Mouse (Mus musculus): ENCODE results near the gene Plxna4. TPM values are rescaled to one million over a fixed set of nuclear protein-coding genes. Genes with fewer than 3 reads are reported as not detected.

Gene Plxna4
- total and polyA plus RNA-seq, 3 experiments = not detected

DNA sequence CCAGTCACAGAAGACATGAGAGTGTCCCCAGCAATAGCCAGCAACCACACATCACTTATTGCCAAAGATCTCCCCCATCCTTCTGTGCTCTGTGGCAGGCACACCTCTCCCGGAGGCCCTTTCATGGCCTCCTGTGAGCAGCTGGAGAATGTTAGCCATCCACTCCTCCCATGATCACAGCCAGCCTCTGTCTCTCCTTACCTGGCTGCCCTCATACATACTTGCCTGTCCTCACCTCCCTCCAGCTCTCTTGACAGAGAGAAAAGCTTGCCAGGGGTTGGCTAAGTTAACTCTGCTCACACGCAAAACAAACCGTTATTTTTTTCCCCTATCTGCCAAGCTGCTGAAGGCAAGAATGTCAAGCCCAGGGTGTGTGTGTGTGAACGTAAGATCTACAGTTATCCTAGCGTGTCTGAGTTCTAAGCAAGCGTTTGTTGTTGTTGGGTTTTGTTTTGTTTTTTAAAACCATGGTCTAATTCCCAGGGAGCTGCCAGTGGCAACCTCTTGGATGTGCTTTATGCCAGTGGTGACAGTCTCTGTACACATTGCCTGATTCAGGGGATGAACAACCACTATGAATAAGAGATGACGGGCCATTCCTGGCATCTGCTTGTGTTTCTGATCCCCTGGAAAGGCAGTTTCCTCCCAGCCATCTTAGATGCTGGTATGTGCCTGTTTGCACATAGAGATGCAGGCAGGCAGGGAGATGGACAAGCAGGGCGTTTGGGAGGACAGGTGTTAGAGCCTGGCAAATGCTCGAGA lies 257.8 kb downstream of the Plxna4 start:
- Histone ChIP-seq H3K27ac (ENCODE audit: insufficient read depth, low read depth) (no peak overlapping the region), H3K27me3 (replicated peaks) (peaks cover 91% of the 10 kb centered on the region), H3K4me3 (replicated peaks in 1 of 3; ENCODE audit: low read depth in 2 of 3, low read length in 2 of 3, poor library complexity in 1 of 3) (no peak overlapping the region), H3K36me3 (replicated peaks in 1 of 2; ENCODE audit: control insufficient read depth in 1 of 2, insufficient read depth in 1 of 2, low read length in 1 of 2) (no peaks in the 10 kb centered on the region), H3K4me2 (ENCODE audit: insufficient read depth, low read depth, poor library complexity, severe bottlenecking) (no peak overlapping the region), H3K9ac (ENCODE audit: insufficient read depth, low read depth) (no peak overlapping the region), H3K9me3 (replicated peaks; ENCODE audit: low read length) (no peaks in the 10 kb centered on the region), H3K4me1 (ENCODE audit: control insufficient read depth in 1 of 2, insufficient read depth in 2 of 2) (no peaks in the 10 kb centered on the region), H3K79me2 (replicated peaks; ENCODE audit: control insufficient read depth, extremely low read depth, insufficient read depth, poor library complexity, severe bottlenecking) (no peaks in the 10 kb centered on the region)
- no peak for DNase-seq (ENCODE audit: extremely low read depth)
- dilution Hi-C loops (cut with MboI; ENCODE audit: extremely low pct_ligation_motif_present, extremely low pct_unique_long_range_greater_than_20kb, low sequenced_read_pairs) (no loop called here), in situ Hi-C loops (cut with MboI; ENCODE audit: low pct_ligation_motif_present, low pct_unique_long_range_greater_than_20kb, low sequenced_read_pairs) (loop anchor here (25.0 kb wide), 1 partner anchor 1957 kb away; no protein-coding TSS in a partner anchor)
- TF ChIP-seq ZNF384 (IDR thresholded peaks at IDR 0.05; ENCODE audit: low read depth, low read length) (no peak), TCF12 (IDR thresholded peaks at IDR 0.05; ENCODE audit: low read depth, low read length) (no peak), PAX5 (IDR thresholded peaks at IDR 0.05; ENCODE audit: low read length) (no peak), E2F4 (IDR thresholded peaks at IDR 0.05; ENCODE audit: insufficient replicate concordance, low read depth, low read length) (no peak), MYC (IDR thresholded peaks at IDR 0.05; ENCODE audit: low read depth, low read length) (no peak), ETS1 (conservative IDR thresholded peaks at IDR 0.05; ENCODE audit: low read depth, low read length) (no peak), KAT2A (IDR thresholded peaks at IDR 0.05; ENCODE audit: insufficient replicate concordance, low read length) (no peak), SMC3 (IDR thresholded peaks at IDR 0.05; ENCODE audit: low read depth, low read length) (no peak), TBP (conservative IDR thresholded peaks at IDR 0.05; ENCODE audit: low read depth, low read length) (no peak), GABPA (IDR thresholded peaks at IDR 0.05; ENCODE audit: insufficient replicate concordance, low read depth, low read length) (no peak)

DNA sequence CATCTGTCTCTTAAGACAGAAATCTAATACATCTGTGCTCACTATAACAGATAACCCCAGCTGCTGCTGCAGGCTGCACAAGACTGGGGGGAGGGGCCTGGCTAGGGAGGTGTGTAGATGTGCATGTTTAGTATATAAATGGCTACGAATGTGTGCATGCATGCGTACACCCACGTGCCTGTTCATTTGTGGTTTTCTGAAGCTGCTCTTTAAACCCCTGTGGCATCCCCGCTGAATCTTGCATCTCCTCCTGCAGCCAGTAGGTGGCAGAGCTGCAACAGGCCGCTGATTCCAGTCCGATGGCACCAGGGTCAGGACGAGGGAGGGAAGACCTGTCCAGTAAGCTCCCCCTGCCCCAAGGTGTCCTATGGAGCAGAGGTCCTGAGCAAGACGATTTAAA lies 260.0 kb downstream of the Plxna4 start:
- H3K4me3 ChIP-seq (replicated peaks in 1 of 3; ENCODE audit: low read depth in 2 of 3, low read length in 2 of 3, poor library complexity in 1 of 3) = no peak overlapping the region
- in situ Hi-C loops (cut with MboI; ENCODE audit: low pct_ligation_motif_present, low pct_unique_long_range_greater_than_20kb, low sequenced_read_pairs) = loop anchor here (25.0 kb wide), 1 partner anchor 1959 kb away; no protein-coding TSS in a partner anchor
- H3K4me1 ChIP-seq (ENCODE audit: control insufficient read depth in 1 of 2, insufficient read depth in 2 of 2) = no peaks in the 10 kb centered on the region
- TF ChIP-seq MAFK (IDR thresholded peaks at IDR 0.05; ENCODE audit: insufficient replicate concordance, low read length) (no peak), ZNF384 (IDR thresholded peaks at IDR 0.05; ENCODE audit: low read depth, low read length) (no peak), POLR2A (IDR thresholded peaks at IDR 0.05; ENCODE audit: low read depth, low read length) (no peak), EP300 (IDR thresholded peaks at IDR 0.05; ENCODE audit: low read length) (no peak), CTCF (conservative IDR thresholded peaks at IDR 0.05 in 1 of 2, IDR thresholded peaks at IDR 0.05 in 1 of 2; ENCODE audit: low read depth in 2 of 2, low read length in 2 of 2) (peak; percentile 68 to 86), USF2 (conservative IDR thresholded peaks at IDR 0.05; ENCODE audit: low read depth, low read length) (no peak), ZKSCAN1 (IDR thresholded peaks at IDR 0.05; ENCODE audit: borderline replicate concordance, low read depth, low read length) (no peak), NRF1 (IDR thresholded peaks at IDR 0.05; ENCODE audit: low read depth, low read length) (no peak), RCOR1 (conservative IDR thresholded peaks at IDR 0.05; ENCODE audit: low read depth, low read length) (no peak), MAX (IDR thresholded peaks at IDR 0.05; ENCODE audit: low read length) (no peak; the same call in 1 of the 2 replicates), MAZ (IDR thresholded peaks at IDR 0.05; ENCODE audit: low read depth, low read length) (0 out of 2 replicates have a peak, but pooled peaks have one; percentile 10), BHLHE40 (IDR thresholded peaks at IDR 0.05; ENCODE audit: low read depth, low read length) (peak; percentile 83), MYC (IDR thresholded peaks at IDR 0.05; ENCODE audit: low read depth, low read length) (no peak), KAT2A (IDR thresholded peaks at IDR 0.05; ENCODE audit: insufficient replicate concordance, low read length) (no peak), UBTF (IDR thresholded peaks at IDR 0.05; ENCODE audit: low read depth, low read length) (no peak), SMC3 (IDR thresholded peaks at IDR 0.05; ENCODE audit: low read depth, low read length) (peak; percentile 86), ZMIZ1 (IDR thresholded peaks at IDR 0.05; ENCODE audit: low read depth, low read length) (no peak), ZC3H11A (IDR thresholded peaks at IDR 0.05; ENCODE audit: low read depth, low read length) (peak; percentile 48; the same call in 1 of the 2 replicates), JUN (IDR thresholded peaks at IDR 0.05; ENCODE audit: insufficient read depth, low read depth, low read length) (no peak), TCF12 (IDR thresholded peaks at IDR 0.05; ENCODE audit: low read depth, low read length) (no peak), ETS1 (conservative IDR thresholded peaks at IDR 0.05; ENCODE audit: low read depth, low read length) (no peak), E2F4 (IDR thresholded peaks at IDR 0.05; ENCODE audit: insufficient replicate concordance, low read depth, low read length) (no peak), CHD1 (IDR thresholded peaks at IDR 0.05; ENCODE audit: low read depth, low read length) (no peak), JUND (conservative IDR thresholded peaks at IDR 0.05; ENCODE audit: low read depth, low read length) (no peak), NELFE (IDR thresholded peaks at IDR 0.05; ENCODE audit: low read depth, low read length) (no peak), POLR2AphosphoS2 (IDR thresholded peaks at IDR 0.05; ENCODE audit: low read depth, low read length) (no peak), GABPA (IDR thresholded peaks at IDR 0.05; ENCODE audit: insufficient replicate concordance, low read depth, low read length) (no peak), RAD21 (IDR thresholded peaks at IDR 0.05; ENCODE audit: low read depth, low read length) (peak; percentile 81)

More for the DNA sequence above, 260.0 kb downstream of the Plxna4 start:
- Histone ChIP-seq H3K9ac (ENCODE audit: insufficient read depth, low read depth) (no peak overlapping the region), H3K9me3 (replicated peaks; ENCODE audit: low read length) (no peaks in the 10 kb centered on the region), H3K4me2 (ENCODE audit: insufficient read depth, low read depth, poor library complexity, severe bottlenecking) (no peak overlapping the region), H3K79me2 (replicated peaks; ENCODE audit: control insufficient read depth, extremely low read depth, insufficient read depth, poor library complexity, severe bottlenecking) (no peaks in the 10 kb centered on the region), H3K27me3 (replicated peaks) (peaks cover 85% of the 10 kb centered on the region), H3K36me3 (replicated peaks in 1 of 2; ENCODE audit: control insufficient read depth in 1 of 2, insufficient read depth in 1 of 2, low read length in 1 of 2) (no peaks in the 10 kb centered on the region), H3K27ac (ENCODE audit: insufficient read depth, low read depth) (no peak overlapping the region)
- dilution Hi-C loops (cut with MboI; ENCODE audit: extremely low pct_ligation_motif_present, extremely low pct_unique_long_range_greater_than_20kb, low sequenced_read_pairs) = no loop called here
- DNase-seq (ENCODE audit: extremely low read depth) = peak; percentile 47
